Mouse (Mus musculus): Measurements from ENCODE around the gene Lypd6. TPM values are rescaled to one million over a fixed set of nuclear protein-coding genes. Genes with fewer than 3 reads are reported as not detected.
A peak's percentile ranks its signal among the peaks of the same experiment; 100 is the strongest.

The Lypd6 gene
- total RNA-seq (2021), result 1 to 10 TPM in 1 of 2 experiments, under 1 TPM in 1; 0.57 to 1.1 TPM
- long read RNA-seq, experiment 1, result 0 reads
- long read RNA-seq, experiment 2, result 0 reads

DNA sequence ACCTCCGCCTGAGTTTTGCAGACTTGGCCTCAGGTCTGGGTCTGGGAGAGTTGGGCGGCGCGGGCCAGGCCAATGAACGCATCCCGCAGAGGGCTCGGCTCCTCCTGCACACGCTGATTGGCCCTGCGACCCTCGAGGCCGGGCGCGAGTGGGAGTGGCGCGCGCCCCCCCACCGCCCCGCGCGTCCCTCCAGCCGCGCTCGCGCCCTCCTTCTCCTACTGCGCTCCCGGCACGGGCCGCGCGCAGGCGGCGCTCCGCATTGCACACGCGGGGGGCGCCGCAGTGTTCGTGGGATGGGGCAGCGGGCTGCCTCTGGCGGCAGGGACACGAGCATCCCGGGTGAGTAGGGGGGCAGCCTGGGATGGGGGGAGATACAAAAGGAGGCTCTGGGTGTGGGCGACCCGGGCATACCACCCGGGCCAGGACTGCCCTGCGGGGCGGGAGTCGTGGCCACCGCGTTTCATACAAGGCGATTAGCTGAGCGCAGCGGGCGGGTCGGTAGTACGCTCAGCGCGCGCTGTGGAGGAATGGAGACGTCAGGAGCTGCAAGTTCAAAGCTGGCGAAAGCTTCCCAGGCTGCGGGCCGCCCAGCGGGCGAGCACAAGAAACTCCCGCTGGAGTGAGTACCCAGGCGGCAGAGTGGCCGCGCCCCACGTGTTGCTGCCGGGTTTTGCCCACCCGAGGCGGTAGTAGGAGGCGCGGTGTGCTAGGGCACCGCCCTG is at the start of gene Lypd6:
Gene Lypd6 (plus strand): TSS at position 184 of the 722 bp plus-strand sequence.
- intact Hi-C loops (cut with DNase I), result no loop called here
- peak; percentile 33 to 41 for DNase-seq

DNA sequence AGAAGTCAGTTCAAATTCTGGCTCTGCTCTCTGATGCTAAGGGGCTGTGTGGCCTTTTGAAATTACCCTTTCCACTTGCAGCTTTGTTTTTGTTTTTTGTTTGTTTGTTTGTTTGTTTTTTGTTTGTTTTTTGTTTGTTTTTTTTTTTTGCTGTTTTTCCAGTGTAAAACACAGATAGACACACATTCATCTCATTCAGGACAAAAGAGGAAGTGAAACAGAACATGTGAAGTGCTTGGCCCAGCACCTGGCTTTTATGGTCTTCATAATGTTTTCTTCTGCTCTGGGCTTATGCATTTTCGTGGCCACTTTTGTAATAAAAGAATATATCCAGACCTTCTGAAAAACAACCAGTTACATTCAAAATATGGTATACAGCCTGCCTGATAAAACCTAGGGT is 46.8 kb upstream of the Lypd6 start:
- intact Hi-C loops (cut with DNase I), result no loop called here
- DNase-seq, result no peak

- intact Hi-C loops (cut with DNase I), result no loop called here
- no peak for DNase-seq
Observed at GRCm38 (mm10) chr2:50025549-50025948, 40.7 kb upstream of the Lypd6 start.

- no peak for DNase-seq
- intact Hi-C loops (cut with DNase I), result no loop called here
Observed at GRCm38 (mm10) chr2:50028930-50029329, 37.3 kb upstream of the Lypd6 start.

DNA sequence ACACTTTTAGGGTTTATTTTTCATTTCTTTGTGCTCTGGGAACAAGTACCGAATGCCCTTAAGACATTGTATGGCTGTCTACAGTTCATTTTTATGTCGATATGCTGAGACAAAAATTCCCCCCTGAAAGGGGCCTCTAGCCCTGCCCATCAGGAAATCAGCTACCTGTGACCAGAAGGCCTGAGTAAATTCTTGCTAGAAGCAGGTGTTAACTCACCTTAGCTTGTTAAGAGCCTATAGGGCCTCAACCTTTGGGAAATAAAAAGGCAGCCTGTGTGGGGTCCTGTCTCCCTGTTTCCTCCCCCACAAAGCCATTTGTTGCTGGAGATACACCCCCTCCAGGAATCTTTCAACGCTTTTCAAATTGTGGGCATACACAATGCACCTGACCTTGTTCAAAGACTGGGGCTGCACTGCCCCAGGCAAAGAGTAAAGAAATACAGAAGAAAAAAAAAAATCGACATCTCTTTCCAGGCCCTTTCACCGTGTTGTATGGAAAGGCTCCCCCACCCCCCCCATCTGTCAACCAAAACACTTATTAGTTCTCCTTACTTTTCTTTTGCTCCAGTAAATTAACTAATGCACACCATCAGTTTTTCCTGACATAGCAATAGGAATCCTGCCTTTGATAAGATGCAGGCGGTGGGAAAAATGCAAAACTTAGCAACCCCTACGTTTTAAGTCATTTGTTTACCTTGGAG is 21.9 kb upstream of the Lypd6 start:
- intact Hi-C loops (cut with DNase I), result no loop called here

GRCm38 (mm10) chr2:50044871-50045470 is 21.3 kb upstream of the Lypd6 start:
- DNase-seq, result no peak
- intact Hi-C loops (cut with DNase I), result no loop called here

More for the DNA sequence above, 21.9 kb upstream of the Lypd6 start:
- no peak for DNase-seq

- DNase-seq, result no peak
- intact Hi-C loops (cut with DNase I), result no loop called here
Observed at GRCm38 (mm10) chr2:50045841-50046240, 20.4 kb upstream of the Lypd6 start.

GRCm38 (mm10) chr2:50048442-50048841 is 17.8 kb upstream of the Lypd6 start:
- intact Hi-C loops (cut with DNase I), result no loop called here
- DNase-seq, result no peak

DNA sequence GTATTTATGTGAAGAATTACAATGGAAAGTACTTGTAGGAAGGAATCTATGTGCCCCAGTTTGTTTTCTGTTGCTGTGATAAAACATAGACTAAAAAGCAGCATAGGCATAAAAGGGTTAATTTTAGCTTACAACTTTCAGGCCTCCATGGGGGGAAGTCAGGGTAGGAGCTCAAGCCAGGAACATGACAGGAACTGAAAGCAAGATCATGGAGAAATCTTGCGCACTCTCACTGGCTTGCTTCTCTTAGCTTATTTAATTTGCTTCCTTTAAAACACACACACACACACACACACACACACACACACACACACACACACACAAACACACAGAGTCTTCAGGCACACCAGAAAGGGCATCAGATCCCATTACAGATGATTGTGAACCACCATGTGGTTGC is 12.3 kb upstream of the Lypd6 start:
- intact Hi-C loops (cut with DNase I), result no loop called here
- no peak for DNase-seq

GRCm38 (mm10) chr2:50065902-50066245 is 355 bp upstream of the Lypd6 start:
- DNase-seq, result no peak
- intact Hi-C loops (cut with DNase I), result no loop called here

GRCm38 (mm10) chr2:50066968-50067315 is 713 bp downstream of the Lypd6 start:
- intact Hi-C loops (cut with DNase I), result no loop called here
- no peak for DNase-seq

- no peak for DNase-seq
- intact Hi-C loops (cut with DNase I), result loop anchor here (10.0 kb wide), 1 partner anchor 205 kb away; no protein-coding TSS in a partner anchor
Observed at GRCm38 (mm10) chr2:50069571-50070295, 3.5 kb downstream of the Lypd6 start.

GRCm38 (mm10) chr2:50072158-50072557 is 5.9 kb downstream of the Lypd6 start:
- DNase-seq, result no peak
- intact Hi-C loops (cut with DNase I), result loop anchor here (10.0 kb wide), 1 partner anchor 203 kb away; no protein-coding TSS in a partner anchor

GRCm38 (mm10) chr2:50084746-50085145 is 18.5 kb downstream of the Lypd6 start:
- intact Hi-C loops (cut with DNase I), result no loop called here
- no peak for DNase-seq

DNA sequence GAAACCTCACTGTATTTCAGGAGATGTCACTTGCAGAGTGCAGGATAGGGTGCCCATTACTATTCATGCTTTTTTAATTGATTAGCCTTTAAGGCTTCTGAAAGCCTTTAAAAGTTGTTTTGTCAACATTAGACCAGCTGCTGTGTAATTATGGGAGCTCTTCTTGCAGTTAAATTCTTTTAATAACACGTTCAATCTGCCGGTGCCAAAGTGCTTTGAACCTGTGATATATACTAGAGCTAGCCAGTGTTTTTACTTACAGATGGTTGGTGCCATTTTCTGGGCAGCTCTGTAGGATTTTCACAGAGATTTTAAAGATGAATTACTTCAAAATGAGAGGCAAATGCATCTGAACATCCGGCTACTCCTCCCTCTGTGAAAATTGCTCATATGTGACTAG is 21.5 kb downstream of the Lypd6 start:
- no peak for DNase-seq
- intact Hi-C loops (cut with DNase I), result no loop called here

DNA sequence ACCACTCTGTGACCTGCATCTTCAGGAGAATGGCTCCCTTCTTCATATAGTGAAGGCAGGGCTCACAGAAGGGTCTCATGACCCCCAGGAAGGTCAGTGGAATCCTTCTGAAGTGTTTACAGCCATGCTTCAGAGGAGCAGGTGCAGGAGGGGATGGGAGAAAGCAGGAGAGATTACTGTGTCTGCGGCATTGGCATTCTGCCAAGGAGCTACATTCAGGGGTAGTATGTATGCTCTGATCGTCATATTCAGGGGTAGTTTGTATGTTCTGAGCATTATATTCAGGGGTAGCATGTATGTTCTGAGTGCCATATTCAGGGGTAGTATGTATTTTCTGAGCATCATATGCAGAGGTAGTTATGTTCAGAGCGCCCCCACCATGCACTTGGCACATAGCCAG is 30.1 kb downstream of the Lypd6 start:
- intact Hi-C loops (cut with DNase I), result no loop called here
- DNase-seq, result no peak

DNA sequence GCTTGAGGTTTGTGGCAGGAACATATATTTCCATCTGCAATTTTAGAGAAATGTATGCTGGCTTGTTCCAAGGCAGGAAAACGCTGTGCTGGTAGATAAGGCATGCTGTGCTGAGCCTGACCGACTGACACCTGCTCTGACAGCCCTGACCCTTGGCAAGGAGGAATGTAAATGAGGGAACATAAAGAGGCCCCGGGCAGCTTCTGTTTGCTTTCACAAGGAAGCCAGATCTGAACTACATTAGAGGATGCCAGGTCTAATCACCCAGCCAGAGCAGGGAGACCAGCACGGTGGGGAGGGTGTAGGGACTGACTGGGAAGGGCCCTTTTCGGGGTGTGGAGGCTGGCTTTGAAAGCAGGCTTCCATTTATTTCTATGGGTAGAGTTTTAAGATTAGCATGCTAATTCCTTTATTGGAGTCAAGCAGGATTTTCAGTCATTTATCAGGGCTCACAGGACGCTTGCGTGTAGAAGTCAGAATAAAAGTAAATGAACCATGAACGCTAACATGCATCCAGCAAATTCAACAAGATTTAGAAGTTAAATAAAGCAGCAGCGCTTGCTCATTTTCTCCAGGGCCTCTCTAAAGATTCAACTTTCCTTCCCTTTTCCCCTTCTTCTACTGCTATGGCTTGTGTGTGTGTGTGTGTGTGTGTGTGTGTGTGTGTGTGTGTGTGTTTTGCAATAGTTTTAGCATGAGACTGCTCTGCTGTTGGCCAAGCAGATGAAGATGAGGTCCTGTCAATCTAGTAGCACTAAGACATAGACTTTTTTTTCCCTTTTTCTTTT is 34.3 kb downstream of the Lypd6 start:
- intact Hi-C loops (cut with DNase I), result no loop called here
- DNase-seq, result no peak

DNA sequence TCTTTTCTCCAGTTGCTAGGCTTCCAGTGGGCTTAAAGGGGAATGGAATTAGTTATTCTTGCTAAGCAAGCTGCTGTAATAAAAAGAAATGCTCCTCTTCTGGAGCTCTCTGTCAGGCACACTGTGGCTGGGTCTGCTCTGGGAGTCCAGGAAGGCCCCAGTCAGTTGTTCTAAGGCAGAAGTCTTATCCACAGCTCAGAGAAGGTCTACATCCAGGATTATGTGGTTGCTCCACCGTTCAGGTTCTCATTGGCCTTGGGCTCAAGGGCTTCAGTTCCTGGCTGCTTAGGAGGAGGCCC is 34.9 kb downstream of the Lypd6 start:
- intact Hi-C loops (cut with DNase I), result no loop called here
- DNase-seq, result no peak

DNA sequence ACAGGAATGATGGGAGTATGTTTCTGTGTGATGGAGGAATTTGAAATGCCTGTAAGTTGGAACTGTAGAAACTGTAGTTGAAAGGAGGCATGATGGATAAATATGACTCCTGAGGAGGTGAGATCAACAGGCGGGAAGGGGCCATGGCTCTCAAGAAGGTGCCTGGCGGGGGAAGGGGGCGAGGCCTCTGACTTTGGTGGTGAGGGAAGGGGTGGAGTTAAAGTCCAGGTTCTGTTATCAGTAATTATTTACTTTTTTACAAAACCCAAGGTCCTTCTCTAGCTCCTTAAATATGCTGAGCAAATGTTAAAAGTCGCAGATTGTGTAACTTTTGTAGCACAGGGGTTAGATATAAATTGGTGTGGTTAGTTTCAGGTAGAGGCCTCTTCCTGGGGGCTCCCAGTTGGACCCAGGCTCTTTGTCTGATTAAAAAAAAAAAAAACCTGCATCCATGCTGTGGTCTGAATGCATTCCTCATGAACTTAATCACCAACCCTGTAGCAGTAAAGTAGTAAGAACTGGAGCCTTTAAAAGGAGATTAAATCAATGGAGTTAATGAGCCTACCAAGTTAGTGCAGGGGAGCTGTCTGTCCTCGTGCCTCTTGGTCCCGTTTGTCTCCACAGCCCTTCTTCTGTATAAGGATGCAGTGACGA is 37.7 kb downstream of the Lypd6 start:
- intact Hi-C loops (cut with DNase I), result no loop called here
- DNase-seq, result no peak

GRCm38 (mm10) chr2:50105590-50105989 is 39.4 kb downstream of the Lypd6 start:
- intact Hi-C loops (cut with DNase I), result no loop called here
- no peak for DNase-seq
